Mouse (Mus musculus) kidney, embryonic 15.5 days (tissue): Measurements from ENCODE around the gene Cog5. TPM values are rescaled to one million over a fixed set of nuclear protein-coding genes. Genes with fewer than 3 reads are reported as not detected.

ENCODE experiments used
- ATAC-seq: fragments of 200-750 bp; cut with Nextera tagmentation; replicated peaks from 2 replicates; pipeline ENCODE4 v1.8.0; 2017; ENCODE audit warnings: moderate TSS enrichment; ENCODE audit not compliant: low FRiP score
- H3K27ac ChIP-seq: fragments of 300-500 bp; sonication (generic); 2 replicates; pipeline ENCODE4 v1.5.1; 2015; ENCODE audit warnings: mild to moderate bottlenecking, inconsistent platforms
- H3K27me3 ChIP-seq: fragments of 300-500 bp; sonication (generic); 2 replicates; pipeline ENCODE4 v1.6.1; 2015; ENCODE audit warnings: inconsistent platforms
- H3K36me3 ChIP-seq: fragments of 300-500 bp; sonication (generic); 2 replicates; pipeline ENCODE4 v1.6.1; 2015; ENCODE audit warnings: inconsistent platforms
- H3K4me1 ChIP-seq: fragments of 300-500 bp; sonication (generic); 2 replicates; pipeline ENCODE4 v1.6.1; 2015; ENCODE audit warnings: inconsistent platforms
- H3K4me2 ChIP-seq: fragments of 300-500 bp; sonication (generic); 2 replicates; pipeline ENCODE4 v1.6.1; 2015; ENCODE audit warnings: moderate library complexity, mild to moderate bottlenecking, inconsistent platforms
- H3K4me3 ChIP-seq: fragments of 300-500 bp; sonication (generic); replicated peaks from 2 replicates; pipeline ENCODE4 v1.5.1; 2015; ENCODE audit warnings: mild to moderate bottlenecking, inconsistent platforms
- H3K9ac ChIP-seq: fragments of 300-500 bp; sonication (generic); 2 replicates; pipeline ENCODE4 v1.6.1; 2015; ENCODE audit warnings: mild to moderate bottlenecking, inconsistent platforms
- H3K9me3 ChIP-seq: fragments of 300-500 bp; sonication (generic); replicated peaks from 2 replicates; pipeline ENCODE4 v1.6.1; 2016; ENCODE audit warnings: inconsistent platforms
- WGBS: fragments of 180-500 bp; shearing (Covaris S2); methylation state at CpG from one replicate; pipeline ENCODE4 v1.1.7; 2015; ENCODE audit warnings: mixed read lengths; 5-methylcytosine and 5-hydroxymethylcytosine counted together
- polyA plus RNA-seq: library from polyadenylated mRNA; unstranded; fragments of >200 nt; fragmentation: Nextera tagmentation; extraction: Ambion mirVana; gene quantifications from 2 replicates; pipeline ENCODE4 v1.2.1, GENCODE M21; 2015

The Cog5 gene
- polyA plus RNA-seq, 1 experiment from 2014 or later, result 27.9 TPM

DNA sequence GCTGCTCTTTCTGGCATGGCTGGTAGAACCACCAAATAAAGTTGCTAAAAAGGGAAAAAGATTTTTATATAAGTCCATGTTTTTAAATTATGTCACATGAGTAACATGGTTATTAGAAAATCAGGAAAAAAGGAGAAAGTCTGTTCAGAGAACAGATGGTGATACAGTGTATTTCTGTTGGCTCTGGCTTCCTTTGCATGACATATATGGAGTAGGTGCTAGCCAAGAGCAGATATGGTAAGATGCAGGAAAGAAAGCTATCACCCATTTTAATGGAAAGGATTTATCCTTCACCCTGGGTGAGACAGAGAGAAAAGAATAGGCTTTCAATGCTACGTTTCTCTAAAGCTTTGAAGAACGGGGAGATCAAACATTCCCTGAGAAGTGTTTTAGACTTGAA, 99.8 kb downstream of the Cog5 start:
- Histone ChIP-seq H3K9ac (no peak overlapping the region), H3K36me3 (no peaks in the 10 kb centered on the region), H3K27ac (no peak overlapping the region), H3K4me2 (no peak overlapping the region), H3K27me3 (no peaks in the 10 kb centered on the region), H3K4me1 (no peaks in the 10 kb centered on the region), H3K4me3 (no peak overlapping the region), H3K9me3 (no peaks in the 10 kb centered on the region)
- no peak for ATAC-seq
- WGBS, result 68% methylated on average over 2 of the region's 2 CpGs

DNA sequence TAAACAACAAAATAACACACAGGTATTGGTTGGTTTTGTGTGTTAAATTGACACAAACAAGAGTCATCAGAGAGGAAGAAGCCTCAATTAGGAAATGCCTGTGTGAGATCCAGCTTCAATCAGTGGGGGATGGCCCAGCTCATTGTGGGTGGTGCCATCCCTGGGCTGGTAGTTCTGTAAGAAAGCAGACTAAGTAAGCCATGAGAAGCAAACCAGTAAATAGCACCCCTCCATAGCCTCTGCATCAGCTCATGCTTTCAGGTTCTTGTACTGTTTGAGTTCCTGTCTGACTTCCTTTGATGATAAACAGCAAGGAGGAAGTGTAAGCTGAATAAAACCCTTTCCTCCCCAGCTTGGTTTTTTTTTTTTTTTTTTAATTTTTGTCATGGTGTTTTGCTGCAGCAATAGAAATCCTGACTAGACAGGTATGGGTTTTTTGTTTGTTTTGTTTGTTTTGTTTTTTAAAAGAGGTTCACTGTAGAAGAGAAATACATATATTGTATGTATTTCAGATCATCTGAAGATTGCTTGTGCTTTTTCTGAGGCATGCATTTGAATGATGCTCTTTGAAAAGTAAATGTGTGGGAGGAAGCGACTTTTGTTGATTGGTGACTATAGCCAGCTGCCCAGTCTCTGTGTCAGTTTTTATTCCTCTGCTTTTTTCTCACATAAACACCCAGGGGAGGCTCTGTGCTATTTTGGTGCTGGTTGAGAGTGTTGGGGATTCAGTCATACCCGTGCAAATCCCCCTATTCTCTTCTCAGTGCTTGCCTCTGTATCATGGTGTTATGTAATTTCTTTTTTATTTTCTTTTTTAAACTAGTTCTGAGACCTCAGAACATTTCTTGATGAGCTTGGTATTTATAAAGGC, 101.5 kb downstream of the Cog5 start:
- Histone ChIP-seq H3K4me3 (no peak overlapping the region), H3K4me2 (no peak overlapping the region), H3K27ac (no peak overlapping the region), H3K36me3 (no peaks in the 10 kb centered on the region), H3K27me3 (no peaks in the 10 kb centered on the region), H3K9ac (no peak overlapping the region), H3K4me1 (no peaks in the 10 kb centered on the region), H3K9me3 (no peaks in the 10 kb centered on the region)
- no peak for ATAC-seq
- 42% methylated on average over 2 of the region's 2 CpGs for WGBS

DNA sequence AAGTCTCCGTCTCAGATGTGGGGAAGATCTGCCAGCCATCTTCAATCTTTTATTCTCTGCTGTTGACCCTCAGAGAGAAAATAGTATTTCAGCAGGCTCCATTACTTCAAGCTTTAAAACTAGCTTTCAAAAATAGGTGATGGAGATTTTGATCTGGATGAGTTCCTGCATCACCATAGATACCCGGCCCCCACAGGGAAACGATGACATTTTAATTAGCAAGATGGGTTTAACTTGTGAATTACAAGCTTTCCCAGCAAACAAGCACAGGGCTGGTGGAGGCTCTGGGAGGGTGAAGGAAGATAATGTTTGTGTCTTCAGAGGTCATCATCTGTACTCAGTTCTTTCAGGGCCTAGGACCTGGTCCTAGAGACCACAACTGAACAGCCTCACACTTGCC, 118.9 kb downstream of the Cog5 start:
- Histone ChIP-seq H3K9ac (no peak overlapping the region), H3K27ac (no peak overlapping the region), H3K4me3 (no peak overlapping the region), H3K9me3 (no peaks in the 10 kb centered on the region), H3K36me3 (no peaks in the 10 kb centered on the region), H3K4me2 (no peak overlapping the region), H3K27me3 (no peaks in the 10 kb centered on the region), H3K4me1 (peaks cover 5% of the 10 kb centered on the region; the same call in 1 of the 2 replicates)
- whole genome bisulfite sequencing, result 67% methylated on average over 3 of the region's 3 CpGs
- no peak for ATAC-seq

DNA sequence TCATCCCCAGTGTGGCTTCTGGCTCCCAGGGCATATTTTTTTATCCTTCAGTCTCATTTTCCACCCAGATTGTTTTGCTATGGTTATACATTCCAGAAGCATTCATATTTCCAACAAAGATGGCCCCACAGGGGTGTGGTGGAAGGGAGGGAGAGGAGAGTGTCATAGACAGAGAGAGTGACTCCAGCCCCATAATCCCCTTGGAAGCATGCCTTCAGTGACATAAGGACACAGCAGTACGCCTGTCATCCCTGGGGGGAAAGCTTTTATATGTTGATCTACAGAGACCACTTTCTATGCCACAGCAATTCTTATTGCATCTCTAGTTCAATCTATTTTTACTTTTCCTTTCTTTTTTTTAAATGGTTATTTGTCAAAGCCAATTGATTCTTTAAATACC, 129.6 kb downstream of the Cog5 start:
- no peaks in the 10 kb centered on the region for H3K9me3 ChIP-seq
- no peak overlapping the region for H3K4me3 ChIP-seq
- H3K4me1 ChIP-seq, result no peaks in the 10 kb centered on the region
- no peak overlapping the region for H3K9ac ChIP-seq
- 86% methylated on average over 1 of the region's 1 CpGs for WGBS
- no peaks in the 10 kb centered on the region for H3K27me3 ChIP-seq
- no peak overlapping the region for H3K27ac ChIP-seq
- H3K36me3 ChIP-seq, result no peaks in the 10 kb centered on the region
- no peak overlapping the region for H3K4me2 ChIP-seq
- no peak for ATAC-seq

DNA sequence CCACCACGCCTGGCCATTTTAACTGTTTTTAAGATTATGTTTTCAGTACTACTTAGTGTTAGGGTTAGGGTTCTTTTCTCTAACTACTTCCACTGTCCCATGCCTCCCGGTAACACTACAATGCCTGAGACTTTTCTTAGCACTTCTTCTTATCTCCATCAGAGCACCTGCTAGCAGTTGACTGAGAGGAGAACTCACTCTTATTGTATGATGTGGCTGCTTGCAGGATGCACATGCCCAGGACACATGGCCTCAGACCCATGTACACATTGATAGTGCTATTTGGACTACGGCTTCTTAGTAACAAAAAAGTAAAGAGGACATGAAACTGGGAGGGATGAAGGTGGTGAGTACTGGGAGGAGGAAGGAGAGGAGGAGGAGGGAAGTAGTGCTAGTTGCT, 133.9 kb downstream of the Cog5 start:
- ATAC-seq, result no peak
- H3K4me2 ChIP-seq, result no peak overlapping the region
- no peak overlapping the region for H3K27ac ChIP-seq
- H3K9me3 ChIP-seq, result no peaks in the 10 kb centered on the region
- no peak overlapping the region for H3K4me3 ChIP-seq
- no peak overlapping the region for H3K9ac ChIP-seq
- H3K36me3 ChIP-seq, result peaks cover 3% of the 10 kb centered on the region; the same call in 1 of the 2 replicates
- no peaks in the 10 kb centered on the region for H3K4me1 ChIP-seq
- H3K27me3 ChIP-seq, result no peaks in the 10 kb centered on the region
- WGBS, result 92% methylated on average over 3 of the region's 3 CpGs

DNA sequence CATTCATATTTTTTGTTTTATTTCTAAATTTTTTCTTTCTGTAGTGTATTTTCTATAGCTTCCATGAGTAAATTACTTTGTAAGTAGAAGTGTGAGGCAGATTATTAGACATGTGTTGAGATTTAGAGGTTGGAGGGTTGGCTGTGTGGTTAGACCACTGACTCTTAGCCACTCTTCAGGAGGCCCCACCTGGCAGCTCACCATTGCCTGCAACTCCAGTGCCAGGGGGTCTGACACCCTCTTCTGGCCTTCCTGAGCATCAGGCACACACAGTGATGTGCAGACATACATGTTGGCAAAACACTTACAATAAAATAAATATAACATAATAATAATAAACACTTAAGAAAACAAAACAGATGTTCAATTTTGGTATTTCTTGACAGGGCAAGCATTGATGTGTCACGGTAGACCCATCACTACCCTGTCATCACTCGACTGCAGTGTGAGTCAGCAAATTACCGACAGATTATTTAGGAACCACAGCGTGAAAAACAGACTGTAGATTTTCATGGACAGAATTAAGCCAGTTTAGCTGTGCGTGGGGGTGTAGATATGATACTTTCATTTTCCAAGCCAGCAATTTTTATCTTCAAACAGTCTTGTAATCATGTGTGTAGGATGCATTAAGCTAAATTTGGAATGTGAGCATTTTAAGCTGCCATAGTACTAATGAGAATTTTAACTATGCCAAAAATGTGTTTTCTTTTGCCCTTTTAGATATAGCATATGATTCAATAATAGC, 151.9 kb downstream of the Cog5 start:
- WGBS, result 86% methylated on average over 5 of the region's 5 CpGs
- Histone ChIP-seq H3K9ac (no peak overlapping the region), H3K4me1 (no peaks in the 10 kb centered on the region), H3K27ac (no peak overlapping the region), H3K4me3 (no peak overlapping the region), H3K27me3 (no peaks in the 10 kb centered on the region), H3K4me2 (no peak overlapping the region), H3K9me3 (no peaks in the 10 kb centered on the region), H3K36me3 (no peaks in the 10 kb centered on the region)
- ATAC-seq, result no peak

DNA sequence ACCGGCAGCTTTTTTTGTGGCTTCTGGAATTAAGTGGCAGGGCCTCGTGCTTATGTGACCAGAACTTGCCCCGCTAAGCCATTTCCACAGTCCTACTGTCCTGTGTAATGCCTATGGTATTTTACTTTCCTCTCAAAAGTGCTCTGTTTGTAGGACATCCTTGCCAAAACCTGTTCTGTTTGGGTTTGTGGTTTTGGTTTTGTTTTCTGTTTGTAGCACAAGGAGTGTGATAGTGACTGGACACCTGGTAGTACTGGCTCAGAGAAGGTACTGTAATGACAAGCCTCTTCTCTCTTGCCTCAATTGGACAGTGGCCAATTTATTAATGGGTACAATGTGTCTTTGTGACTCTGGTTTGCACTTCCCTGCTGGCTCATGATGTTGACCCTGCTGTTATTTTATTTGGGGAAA, 163.4 kb downstream of the Cog5 start:
- Histone ChIP-seq H3K27me3 (no peaks in the 10 kb centered on the region), H3K36me3 (peaks cover 3% of the 10 kb centered on the region; the same call in 1 of the 2 replicates), H3K9me3 (no peaks in the 10 kb centered on the region), H3K4me1 (no peaks in the 10 kb centered on the region), H3K4me3 (no peak overlapping the region), H3K27ac (no peak overlapping the region), H3K4me2 (no peak overlapping the region), H3K9ac (no peak overlapping the region)
- ATAC-seq, result no peak
- 91% methylated on average over 3 of the region's 3 CpGs for WGBS

DNA sequence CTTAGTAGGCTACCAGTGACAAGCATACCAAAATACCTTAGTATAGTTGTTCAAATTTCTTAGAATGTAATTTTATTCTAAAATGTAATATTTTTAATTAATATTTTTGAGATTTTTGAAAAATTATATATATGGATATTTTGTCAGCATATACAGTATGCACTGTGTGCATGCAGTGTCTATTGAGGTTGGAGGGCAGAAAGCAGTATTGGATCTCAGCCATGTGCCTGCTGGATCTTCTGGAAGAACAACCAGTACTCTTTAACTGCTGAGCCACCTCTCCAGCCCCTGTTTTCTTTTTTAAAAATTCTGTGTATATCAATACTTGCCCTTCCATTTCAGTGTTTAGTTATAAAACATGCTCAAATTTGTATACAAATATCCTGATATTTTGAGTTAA, 164.4 kb downstream of the Cog5 start:
- ATAC-seq, result no peak
- Histone ChIP-seq H3K9ac (no peak overlapping the region), H3K4me1 (no peaks in the 10 kb centered on the region), H3K36me3 (peaks cover 3% of the 10 kb centered on the region; the same call in 1 of the 2 replicates), H3K4me2 (no peak overlapping the region), H3K27ac (no peak overlapping the region), H3K27me3 (no peaks in the 10 kb centered on the region), H3K4me3 (no peak overlapping the region), H3K9me3 (no peaks in the 10 kb centered on the region)

DNA sequence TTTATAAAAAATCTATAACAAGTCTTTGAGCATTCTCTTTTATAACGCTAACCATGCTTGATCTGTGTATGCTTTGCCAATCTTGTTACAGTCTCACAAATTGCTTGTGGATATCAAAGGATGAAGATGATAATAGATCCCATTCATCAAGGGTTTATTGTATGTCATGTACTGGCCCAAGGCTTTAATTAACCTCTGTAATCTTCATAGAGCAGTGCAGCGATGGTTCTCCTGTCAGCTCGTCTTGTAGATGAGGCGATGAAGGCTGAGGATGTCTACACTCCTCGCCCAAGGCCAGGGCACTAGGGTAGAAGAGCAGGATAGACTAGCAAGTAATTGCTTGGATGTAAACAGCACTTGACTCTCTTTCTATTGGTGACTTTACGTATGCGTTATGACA, 164.9 kb downstream of the Cog5 start:
- WGBS, result 90% methylated on average over 7 of the region's 7 CpGs
- H3K27me3 ChIP-seq, result no peaks in the 10 kb centered on the region
- peaks cover 3% of the 10 kb centered on the region; the same call in 1 of the 2 replicates for H3K36me3 ChIP-seq
- ATAC-seq, result no peak
- no peaks in the 10 kb centered on the region for H3K4me1 ChIP-seq
- no peaks in the 10 kb centered on the region for H3K9me3 ChIP-seq
- H3K9ac ChIP-seq, result no peak overlapping the region
- no peak overlapping the region for H3K27ac ChIP-seq
- no peak overlapping the region for H3K4me3 ChIP-seq
- no peak overlapping the region for H3K4me2 ChIP-seq

DNA sequence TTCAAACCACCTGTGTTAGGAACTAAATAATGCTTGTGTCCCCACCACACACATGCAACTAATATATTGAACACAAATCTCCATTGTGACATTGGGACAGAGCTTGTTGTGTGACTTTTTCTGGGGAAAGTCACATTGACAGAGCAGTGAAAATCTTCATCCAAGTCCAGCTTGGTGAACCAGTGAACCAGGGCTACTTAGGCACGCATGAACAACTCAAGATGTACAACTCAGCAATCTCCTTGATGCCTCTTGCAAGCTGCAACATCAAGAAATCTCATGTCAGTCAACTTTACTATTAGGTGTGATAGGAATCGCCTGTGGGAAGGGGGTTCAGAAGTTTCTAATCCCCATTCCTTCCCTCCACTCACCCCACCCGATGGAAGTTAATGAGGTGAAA, 169.0 kb downstream of the Cog5 start:
- no peaks in the 10 kb centered on the region for H3K4me1 ChIP-seq
- H3K27ac ChIP-seq, result no peak overlapping the region
- no peaks in the 10 kb centered on the region for H3K9me3 ChIP-seq
- peaks cover 3% of the 10 kb centered on the region; the same call in 1 of the 2 replicates for H3K36me3 ChIP-seq
- no peak overlapping the region for H3K4me2 ChIP-seq
- ATAC-seq, result no peak
- no peak overlapping the region for H3K4me3 ChIP-seq
- no peak overlapping the region for H3K9ac ChIP-seq
- 76% methylated on average over 3 of the region's 3 CpGs for WGBS
- no peaks in the 10 kb centered on the region for H3K27me3 ChIP-seq

DNA sequence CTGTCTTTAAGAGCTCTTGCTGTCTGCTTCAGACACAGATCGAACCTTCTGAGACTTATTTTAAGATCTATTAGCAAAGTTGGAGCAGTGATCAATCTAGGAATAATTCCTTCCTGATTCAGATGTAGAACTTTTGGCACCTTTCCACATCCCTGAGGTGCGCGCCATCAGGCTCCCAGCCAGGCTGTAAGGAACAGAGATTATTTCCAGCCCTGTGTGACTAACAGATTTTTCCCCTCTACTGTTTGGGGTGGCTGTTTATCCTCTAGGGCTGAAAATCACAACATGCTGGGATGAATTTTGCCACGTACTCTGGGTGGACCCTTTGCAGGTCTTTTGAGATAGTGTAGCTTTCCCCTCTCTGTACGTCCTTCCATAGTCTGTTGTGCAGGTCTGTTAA, 170.2 kb downstream of the Cog5 start:
- no peak for ATAC-seq
- H3K36me3 ChIP-seq, result peaks cover 3% of the 10 kb centered on the region; the same call in 1 of the 2 replicates
- H3K9me3 ChIP-seq, result no peaks in the 10 kb centered on the region
- no peaks in the 10 kb centered on the region for H3K27me3 ChIP-seq
- H3K4me3 ChIP-seq, result no peak overlapping the region
- no peak overlapping the region for H3K9ac ChIP-seq
- no peak overlapping the region for H3K4me2 ChIP-seq
- WGBS, result 78% methylated on average over 5 of the region's 5 CpGs
- no peak overlapping the region for H3K27ac ChIP-seq
- H3K4me1 ChIP-seq, result no peaks in the 10 kb centered on the region

DNA sequence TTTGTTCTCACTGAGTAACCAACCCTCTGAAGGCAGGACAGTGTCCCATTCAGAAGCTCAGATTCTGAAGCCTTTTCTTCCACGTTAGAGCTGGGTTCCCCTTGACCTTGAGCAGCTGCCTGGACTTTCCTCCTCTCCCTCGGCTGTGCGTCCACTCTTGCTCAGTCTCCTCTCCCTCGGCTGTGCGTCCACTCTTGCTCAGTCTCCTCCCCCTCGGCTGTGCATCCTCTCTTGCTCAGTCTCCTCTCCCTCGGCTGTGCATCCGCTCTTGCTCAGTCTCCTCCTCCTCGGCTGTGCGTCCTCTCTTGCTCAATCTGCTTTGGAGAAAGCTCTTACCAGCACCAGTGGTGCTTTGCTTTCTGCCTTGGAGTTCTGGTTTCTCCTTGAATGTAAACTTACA, 171.2 kb downstream of the Cog5 start:
- Histone ChIP-seq H3K36me3 (peaks cover 3% of the 10 kb centered on the region; the same call in 1 of the 2 replicates), H3K9me3 (no peaks in the 10 kb centered on the region), H3K27me3 (no peaks in the 10 kb centered on the region), H3K27ac (no peak overlapping the region), H3K4me2 (no peak overlapping the region), H3K9ac (no peak overlapping the region), H3K4me1 (no peaks in the 10 kb centered on the region), H3K4me3 (no peak overlapping the region)
- 61% methylated on average over 10 of the region's 10 CpGs for WGBS
- ATAC-seq, result no peak
